Mouse (Mus musculus) neural tube, embryonic 10.5 days (tissue): Measurements from ENCODE around the gene Wdr19.
"Not testable (repeated sequence)": the region's sequence is repeated elsewhere in the genome, so short reads cannot be mapped to it uniquely, and the experiment has no call there.

Experiments
- DNase-seq: peaks from one replicate; pipeline ENCODE4 v3.0.0-alpha.2; 2017; ENCODE audit warnings: low spot score; ENCODE audit errors: extremely low spot score

Gene Wdr19

GRCm38 (mm10) chr5:65191601-65192000 is 7.9 kb upstream of the Wdr19 start:
- DNase-seq, result no peak

GRCm38 (mm10) chr5:65194441-65194840 is 5.1 kb upstream of the Wdr19 start:
- no peak for DNase-seq

GRCm38 (mm10) chr5:65204726-65205125 is 5.2 kb downstream of the Wdr19 start:
- DNase-seq, result no peak

- DNase-seq, result peak; percentile 29
Measured at GRCm38 (mm10) chr5:65213321-65213720, 13.8 kb downstream of the Wdr19 start.

GRCm38 (mm10) chr5:65217305-65218269 is 18.1 kb downstream of the Wdr19 start:
- no peak for DNase-seq

GRCm38 (mm10) chr5:65221037-65221436 is 21.5 kb downstream of the Wdr19 start:
- DNase-seq, result no peak

GRCm38 (mm10) chr5:65224056-65224455 is 24.6 kb downstream of the Wdr19 start:
- no peak for DNase-seq

- DNase-seq, result no peak
Measured at GRCm38 (mm10) chr5:65231289-65232003, 31.9 kb downstream of the Wdr19 start.

- peak; percentile 16 for DNase-seq
Measured at GRCm38 (mm10) chr5:65242740-65243139, 43.2 kb downstream of the Wdr19 start.

GRCm38 (mm10) chr5:65247296-65247695 is 47.8 kb downstream of the Wdr19 start:
- DNase-seq, result no peak

- no peak for DNase-seq
Measured at GRCm38 (mm10) chr5:65250185-65250855, 50.8 kb downstream of the Wdr19 start.

- no peak for DNase-seq
Measured at GRCm38 (mm10) chr5:65257910-65258505, 58.5 kb downstream of the Wdr19 start.

GRCm38 (mm10) chr5:65273966-65274365 is 74.5 kb downstream of the Wdr19 start:
- no peak for DNase-seq

GRCm38 (mm10) chr5:65279133-65279651 is 79.7 kb downstream of the Wdr19 start:
- no peak for DNase-seq

GRCm38 (mm10) chr5:65281216-65281615 is 81.7 kb downstream of the Wdr19 start:
- no peak for DNase-seq

GRCm38 (mm10) chr5:65284171-65284570 is 84.7 kb downstream of the Wdr19 start:
- peak; percentile 19 for DNase-seq

- DNase-seq, result no peak
Measured at GRCm38 (mm10) chr5:65287751-65288701, 88.5 kb downstream of the Wdr19 start.

- not testable (repeated sequence) for DNase-seq
Measured at GRCm38 (mm10) chr5:65289009-65289408, 89.5 kb downstream of the Wdr19 start.

- DNase-seq, result no peak
Measured at GRCm38 (mm10) chr5:65293627-65294026, 94.1 kb downstream of the Wdr19 start.

- no peak for DNase-seq
Measured at GRCm38 (mm10) chr5:65294270-65294669, 94.8 kb downstream of the Wdr19 start.
